Mouse (Mus musculus) cerebellum, adult 9-10 months (tissue): ENCODE measurements around the gene Aldoart1.
A peak's percentile ranks its signal among the peaks of the same experiment; 100 is the strongest.

ENCODE experiments used
- DNase-seq: peaks from one replicate; pipeline ENCODE4 v3.0.0; 2022

The Aldoart1 gene

GRCm38 (mm10) chr4:72852534-72852933, at the start of gene Aldoart1:
Aldoart1 (minus strand) TSS chr4:72852634.
- no peak for DNase-seq

GRCm38 (mm10) chr4:72901566-72901965, 49.1 kb upstream of the Aldoart1 start:
- DNase-seq, result peak; percentile 46

GRCm38 (mm10) chr4:72865371-72866075, 13.1 kb upstream of the Aldoart1 start:
- DNase-seq, result no peak

GRCm38 (mm10) chr4:72844276-72844675, 8.2 kb downstream of the Aldoart1 start:
- DNase-seq, result no peak

- DNase-seq, result no peak
Measured at GRCm38 (mm10) chr4:72843025-72843424, 9.4 kb downstream of the Aldoart1 start.

GRCm38 (mm10) chr4:72836430-72836829, 16.0 kb downstream of the Aldoart1 start:
- no peak for DNase-seq

GRCm38 (mm10) chr4:72835400-72835799, 17.0 kb downstream of the Aldoart1 start:
- no peak for DNase-seq

GRCm38 (mm10) chr4:72800816-72801215, 51.6 kb downstream of the Aldoart1 start:
- DNase-seq, result no peak
